Mouse (Mus musculus) C2C12 (cell line): ENCODE measurements around the gene Gchfr. TPM values are rescaled to one million over a fixed set of nuclear protein-coding genes. Genes with fewer than 3 reads are reported as not detected.

ENCODE experiments used
- H3K27me3 ChIP-seq: one replicate; pipeline ENCODE4 v1.6.1; 2011; ENCODE audit not compliant: control insufficient read depth, insufficient read depth, insufficient read length
- H3K36me3 ChIP-seq: one replicate; pipeline ENCODE4 v1.6.1; 2011; ENCODE audit not compliant: control insufficient read depth, insufficient read depth
- H3K4me3 ChIP-seq: one replicate; pipeline ENCODE4 v1.5.1; 2011; ENCODE audit warnings: mild to moderate bottlenecking, control low read depth; ENCODE audit not compliant: poor library complexity, insufficient read depth, severe bottlenecking
- H3K79me2 ChIP-seq: one replicate; pipeline ENCODE4 v1.6.1; 2011; ENCODE audit not compliant: control insufficient read depth, insufficient read depth
- H3K79me3 ChIP-seq: one replicate; pipeline ENCODE4 v1.6.1; 2011; ENCODE audit warnings: low read depth, control low read depth
- H3ac ChIP-seq: one replicate; pipeline ENCODE3; 2011; ENCODE audit warnings: low read depth; ENCODE audit not compliant: control insufficient read depth, insufficient read length
- CEBPB ChIP-seq: IDR thresholded peaks from one replicate; pipeline ENCODE4 v1.6.1; 2011; ENCODE audit warnings: low read depth, mild to moderate bottlenecking, control low read depth, moderate library complexity
- CTCF ChIP-seq: IDR thresholded peaks from one replicate; pipeline ENCODE4 v1.5.1; 2011; ENCODE audit not compliant: control insufficient read depth, insufficient read depth, insufficient read length
- FOSL1 ChIP-seq: IDR thresholded peaks from one replicate; pipeline ENCODE4 v1.8.0; 2011; ENCODE audit warnings: mild to moderate bottlenecking, low read length; ENCODE audit not compliant: poor library complexity, insufficient read depth, severe bottlenecking
- MAX ChIP-seq: IDR thresholded peaks from one replicate; pipeline ENCODE4 v1.6.1; 2011; ENCODE audit warnings: mild to moderate bottlenecking, control low read depth
- MYOD1 ChIP-seq: IDR thresholded peaks from one replicate; pipeline ENCODE4 v1.6.1; 2011; ENCODE audit warnings: low read depth; ENCODE audit not compliant: control insufficient read depth, insufficient read length
- MYOG ChIP-seq: IDR thresholded peaks from one replicate; pipeline ENCODE4 v1.6.1; 2011; ENCODE audit not compliant: control insufficient read depth, insufficient read length; ENCODE audit errors: extremely low read depth
- USF1 ChIP-seq: IDR thresholded peaks from one replicate; pipeline ENCODE4 v1.6.1; 2011; ENCODE audit warnings: low read depth, mild to moderate bottlenecking, control low read depth, moderate library complexity
- polyA plus RNA-seq: library from polyadenylated mRNA; unstranded; fragments of >200 nt; fragmentation: generic; extraction: Trizol; gene quantifications from one replicate; pipeline ENCODE4 v1.2.1, GENCODE M21; 2012; ENCODE audit warnings: missing spikeins

Gene Gchfr
- polyA plus RNA-seq, 1 experiment, result 80.5 TPM

DNA sequence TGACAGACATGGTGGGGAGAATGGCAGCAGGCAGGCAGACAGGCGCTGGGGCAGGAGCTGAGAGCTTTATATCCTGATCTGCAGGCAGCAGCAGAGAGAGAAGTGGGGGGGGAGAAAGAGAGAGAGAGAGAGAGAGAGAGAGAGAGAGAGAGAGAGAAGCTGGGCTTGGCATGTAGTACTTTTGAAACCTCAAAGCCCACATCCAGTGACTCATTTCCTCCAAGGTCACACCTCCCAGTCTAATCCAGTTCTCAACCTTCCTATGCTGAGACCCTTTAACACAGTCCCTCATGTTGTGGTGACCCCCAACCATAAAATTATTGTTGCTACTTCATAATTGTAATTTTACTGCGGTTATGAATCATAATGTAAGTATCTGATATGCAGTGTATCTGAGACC, 2.7 kb downstream of the Gchfr start:
- no peak overlapping the region for H3K4me3 ChIP-seq
- H3K79me3 ChIP-seq, result no peaks in the 10 kb centered on the region
- no peaks in the 10 kb centered on the region for H3K27me3 ChIP-seq
- no peaks in the 10 kb centered on the region for H3K36me3 ChIP-seq
- no peaks in the 10 kb centered on the region for H3K79me2 ChIP-seq
- H3ac ChIP-seq, result no peak overlapping the region
- TF ChIP-seq USF1 (no peak), MAX (peak; percentile 46), CTCF (no peak), CEBPB (no peak), MYOG (no peak), MYOD1 (no peak), FOSL1 (peak; percentile 61)

DNA sequence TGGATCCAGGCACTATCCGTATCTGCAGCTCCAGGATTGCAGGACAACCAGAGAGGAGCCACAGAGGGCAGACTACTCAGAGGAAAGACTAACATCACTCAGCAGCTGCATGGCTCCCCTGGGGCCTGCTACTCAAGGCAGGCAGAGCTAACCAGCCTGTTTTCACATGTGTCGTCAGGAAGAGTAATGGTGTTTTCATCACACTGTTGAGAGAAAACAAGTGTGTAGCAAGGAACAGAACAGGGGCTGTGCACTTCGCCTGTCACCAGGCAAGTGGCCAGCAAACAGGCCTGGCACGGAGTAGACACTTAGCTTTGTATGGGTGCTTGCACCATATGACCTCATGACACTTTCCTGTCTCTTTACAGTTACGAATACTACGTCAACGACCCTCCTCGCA, 4.0 kb downstream of the Gchfr start:
- peak; percentile 95 for TF ChIP-seq MYOD1
- TF ChIP-seq CTCF, result no peak
- peak; percentile 12 for TF ChIP-seq CEBPB
- peak; percentile 38 for TF ChIP-seq MAX
- H3ac ChIP-seq, result no peak overlapping the region

DNA sequence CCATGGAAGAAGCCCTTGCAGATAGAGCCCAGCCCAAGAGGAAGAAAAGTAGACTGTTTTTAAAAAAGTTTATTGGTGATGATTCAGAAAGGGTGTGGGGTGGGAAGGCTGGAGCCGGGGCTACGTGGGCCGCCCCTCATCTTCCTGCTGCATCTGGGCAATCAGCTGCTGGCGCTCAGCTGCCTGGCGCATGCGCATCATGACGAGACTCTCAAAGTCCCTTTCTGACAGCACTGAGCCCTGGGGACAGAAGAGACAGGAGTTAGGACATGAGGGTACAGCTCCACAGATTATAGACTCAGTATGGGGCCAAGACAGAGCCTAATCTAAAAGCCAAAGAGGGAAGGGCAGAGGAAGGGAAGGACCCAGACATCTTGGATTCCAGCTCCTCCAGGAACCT, 4.9 kb downstream of the Gchfr start:
- no peak overlapping the region for H3K4me3 ChIP-seq
- TF ChIP-seq MYOD1, result no peak
- no peak for TF ChIP-seq CEBPB
- TF ChIP-seq MYOG, result no peak
- no peak for TF ChIP-seq FOSL1
- no peak for TF ChIP-seq CTCF
- TF ChIP-seq MAX, result no peak
- TF ChIP-seq USF1, result no peak
- H3K36me3 ChIP-seq, result no peaks in the 10 kb centered on the region
- peaks cover 20% of the 10 kb centered on the region for H3K79me2 ChIP-seq
- H3ac ChIP-seq, result no peak overlapping the region
- H3K79me3 ChIP-seq, result peaks cover 9% of the 10 kb centered on the region
- H3K27me3 ChIP-seq, result no peaks in the 10 kb centered on the region

More for the DNA sequence above, 4.0 kb downstream of the Gchfr start:
- Histone ChIP-seq H3K79me2 (peaks cover 11% of the 10 kb centered on the region), H3K79me3 (peaks cover 4% of the 10 kb centered on the region), H3K27me3 (no peaks in the 10 kb centered on the region), H3K36me3 (no peaks in the 10 kb centered on the region), H3K4me3 (no peak overlapping the region)

DNA sequence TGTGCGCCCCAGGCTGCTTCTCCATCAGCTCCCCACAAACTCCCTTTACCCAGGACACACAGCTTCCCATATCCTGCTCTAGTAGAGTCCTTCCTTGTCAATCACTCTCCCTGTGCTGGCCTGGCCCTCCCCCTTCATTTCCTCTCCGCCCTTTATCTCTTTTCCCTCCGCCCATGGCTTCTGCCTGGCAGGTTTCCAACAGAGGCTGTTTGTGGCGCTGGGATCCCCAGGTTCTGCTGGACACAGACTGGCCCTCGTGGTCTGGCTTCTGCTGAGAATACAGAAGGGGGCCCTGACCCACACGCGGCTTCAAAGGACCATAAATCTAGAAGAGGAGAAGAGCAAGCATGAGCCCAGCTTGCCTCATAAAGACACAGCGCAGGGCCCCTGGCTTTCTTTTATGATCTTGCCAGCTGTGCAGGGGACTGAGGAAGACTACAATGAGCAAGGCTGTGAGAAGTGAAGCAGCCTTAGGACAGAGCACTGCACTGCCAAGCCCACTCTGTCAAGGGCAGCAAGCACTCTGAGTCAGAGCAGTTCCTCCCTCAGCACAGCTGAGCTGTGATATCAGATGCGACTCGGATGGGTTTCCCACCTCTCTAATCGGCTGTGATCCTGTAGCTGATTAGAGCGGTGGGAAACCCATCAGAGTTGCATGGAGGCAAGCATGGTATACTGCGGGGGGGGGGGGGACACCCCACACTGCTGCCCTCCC, 5.4 kb downstream of the Gchfr start:
- TF ChIP-seq MYOD1 (peak; percentile 59), CTCF (no peak), MYOG (no peak), MAX (no peak), CEBPB (no peak), FOSL1 (no peak)
- Histone ChIP-seq H3K79me3 (peaks cover 9% of the 10 kb centered on the region), H3K4me3 (no peak overlapping the region), H3K36me3 (peaks cover 2% of the 10 kb centered on the region), H3ac (peak overlapping the region; percentile 27), H3K79me2 (peaks cover 21% of the 10 kb centered on the region), H3K27me3 (no peaks in the 10 kb centered on the region)

DNA sequence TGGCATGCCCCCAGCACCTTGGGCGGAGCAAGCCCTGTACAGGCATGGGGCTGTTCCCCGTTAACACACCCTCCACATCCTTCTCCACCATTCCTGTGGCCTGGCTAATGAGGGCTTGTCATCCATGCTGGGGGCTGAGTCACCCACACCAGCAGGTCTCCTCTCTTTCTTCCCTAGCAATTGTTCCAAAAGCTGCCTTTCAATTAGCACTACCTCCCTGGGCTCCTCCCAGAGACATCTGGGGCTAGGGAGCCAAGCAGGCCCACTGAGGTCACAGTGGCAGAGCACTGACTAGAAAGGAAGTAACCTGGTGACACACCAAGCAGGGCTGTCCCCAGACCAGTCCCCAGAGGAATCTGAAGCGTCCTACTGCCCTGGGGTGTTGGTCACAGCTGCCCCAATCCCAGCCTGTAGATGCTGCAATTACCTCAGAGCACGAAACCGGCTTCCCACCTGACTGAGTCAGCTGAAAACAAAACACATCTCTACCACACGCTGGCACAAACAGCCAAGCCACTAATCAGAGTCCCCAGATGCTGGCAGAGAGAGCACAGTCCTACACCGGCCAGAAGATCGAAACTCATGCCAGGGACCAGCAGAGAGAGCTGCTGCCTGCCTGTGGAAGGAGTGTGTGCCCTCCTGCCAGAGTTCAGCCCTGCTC, 6.5 kb downstream of the Gchfr start, which contains the start of gene Gm14137:
Gene Gm14137 (plus strand): TSS at position 519 of the 661 bp plus-strand sequence.
- Histone ChIP-seq H3ac (peak within 1 kb of the TSS; percentile 45), H3K27me3 (no peaks in the 10 kb centered on the region), H3K79me2 (peaks cover 28% of the 10 kb centered on the region), H3K4me3 (peak within 1 kb of the TSS; percentile 31), H3K79me3 (peaks cover 9% of the 10 kb centered on the region), H3K36me3 (peaks cover 11% of the 10 kb centered on the region)
- TF ChIP-seq FOSL1 (peak; percentile 52), CTCF (no peak), USF1 (no peak), MYOG (no peak), CEBPB (peak; percentile 72), MYOD1 (peak; percentile 71), MAX (peak; percentile 92)

DNA sequence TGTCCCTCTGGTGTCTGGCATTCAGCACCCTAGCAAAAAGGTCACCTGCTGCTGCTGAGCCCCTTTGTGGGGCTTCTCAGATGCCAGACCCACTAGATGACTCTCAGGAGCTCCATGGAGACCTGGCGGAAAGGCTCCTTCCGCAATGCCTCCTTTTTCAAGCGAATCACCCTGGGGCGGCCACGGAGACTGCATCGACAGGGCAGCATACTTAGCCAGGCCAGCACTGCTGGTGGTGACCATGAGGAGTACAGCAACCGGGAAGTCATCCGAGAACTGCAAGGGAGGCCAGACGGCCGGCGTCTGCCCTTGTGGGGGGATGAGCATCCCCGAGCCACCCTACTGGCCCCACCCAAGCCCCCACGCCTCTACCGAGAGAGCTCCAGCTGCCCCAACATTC, 7.3 kb downstream of the Gchfr start:
- peak overlapping the region; percentile 31 for H3K4me3 ChIP-seq
- peaks cover 28% of the 10 kb centered on the region for H3K79me2 ChIP-seq
- no peaks in the 10 kb centered on the region for H3K27me3 ChIP-seq
- H3ac ChIP-seq, result peak overlapping the region; percentile 45
- no peak for TF ChIP-seq CEBPB
- peak; percentile 17 for TF ChIP-seq MAX
- TF ChIP-seq FOSL1, result no peak
- TF ChIP-seq MYOD1, result no peak
- no peak for TF ChIP-seq CTCF
- no peak for TF ChIP-seq USF1
- no peak for TF ChIP-seq MYOG
- H3K36me3 ChIP-seq, result peaks cover 11% of the 10 kb centered on the region
- peaks cover 9% of the 10 kb centered on the region for H3K79me3 ChIP-seq
